Mouse (Mus musculus): ENCODE measurements at regions not wholly inside any gene's neighbourhood (a gene's known extent, or its start where the extent isn't known, plus 50 kb on each side); places are given as distances from the start of the nearest gene placed in this dataset.

DNA sequence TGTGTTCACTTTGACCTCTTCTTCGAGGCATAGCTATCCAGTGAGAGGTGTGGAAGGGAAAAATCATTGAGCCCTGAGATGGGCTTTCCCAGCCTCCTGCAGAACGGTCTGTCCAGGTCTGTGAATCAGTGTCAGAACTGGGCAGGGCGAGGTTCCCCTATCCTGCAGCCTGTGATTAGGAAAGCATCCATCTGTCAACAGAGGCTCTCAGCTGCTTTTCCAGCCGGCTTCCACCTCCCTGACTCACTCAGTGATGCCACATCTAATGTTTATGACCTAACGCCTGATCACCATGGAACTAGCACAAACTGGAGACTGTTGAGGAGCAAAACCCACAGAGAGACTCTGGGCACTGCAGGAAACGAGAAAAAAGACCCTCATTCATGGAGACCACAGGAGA, 148.1 kb upstream of the Ccn2 start:
- TF ChIP-seq CTCF (IDR thresholded peaks at IDR 0.05; ENCODE audit: borderline replicate concordance, control insufficient read depth, extremely low read depth, insufficient read depth, low read length, poor library complexity) (no peak), POLR2A (IDR thresholded peaks at IDR 0.05; ENCODE audit: control insufficient read depth, extremely low read depth, insufficient read depth, low read length, poor library complexity) (no peak)
